Mouse (Mus musculus) left cerebral cortex, adult 2 months (tissue): ENCODE data around the gene Chd5. TPM values are rescaled to one million over a fixed set of nuclear protein-coding genes. Genes with fewer than 3 reads are reported as not detected.
A peak's percentile ranks its signal among the peaks of the same experiment; 100 is the strongest.

ENCODE experiments used
- DNase-seq, 2 experiments: peaks; one replicate each; pipeline ENCODE4 v3.0.0; 2021 to 2022; ENCODE audit warnings: low spot score in 2 of 2, mixed read lengths in 1 of 2; ENCODE audit errors: extremely low spot score in 1 of 2
- H3K27ac ChIP-seq: fragments of 200-600 bp; 2 replicates; pipeline ENCODE4 v1.8.1; 2022
- H3K4me3 ChIP-seq: fragments of 200-600 bp; 2 replicates; pipeline ENCODE4 v1.8.1; 2022
- CTCF ChIP-seq: fragments of 200-600 bp; IDR thresholded peaks from 2 replicates; pipeline ENCODE4 v1.8.1; 2022; ENCODE audit warnings: antibody characterized with exemption, mild to moderate bottlenecking, moderate library complexity
- intact Hi-C: fragments of 180-260 bp; cut with DNase I; formaldehyde crosslinking; loops from one replicate; pipeline ENCODE4 v1.15.1; 2025
- total RNA-seq, 2 experiments: library from RNA; stranded (reverse); gene quantifications; 2 replicates each; pipeline ENCODE4 v1.2.3; 2021

The Chd5 gene
- total RNA-seq, 2 experiments from 2014 or later, result 176 to 194 TPM

DNA sequence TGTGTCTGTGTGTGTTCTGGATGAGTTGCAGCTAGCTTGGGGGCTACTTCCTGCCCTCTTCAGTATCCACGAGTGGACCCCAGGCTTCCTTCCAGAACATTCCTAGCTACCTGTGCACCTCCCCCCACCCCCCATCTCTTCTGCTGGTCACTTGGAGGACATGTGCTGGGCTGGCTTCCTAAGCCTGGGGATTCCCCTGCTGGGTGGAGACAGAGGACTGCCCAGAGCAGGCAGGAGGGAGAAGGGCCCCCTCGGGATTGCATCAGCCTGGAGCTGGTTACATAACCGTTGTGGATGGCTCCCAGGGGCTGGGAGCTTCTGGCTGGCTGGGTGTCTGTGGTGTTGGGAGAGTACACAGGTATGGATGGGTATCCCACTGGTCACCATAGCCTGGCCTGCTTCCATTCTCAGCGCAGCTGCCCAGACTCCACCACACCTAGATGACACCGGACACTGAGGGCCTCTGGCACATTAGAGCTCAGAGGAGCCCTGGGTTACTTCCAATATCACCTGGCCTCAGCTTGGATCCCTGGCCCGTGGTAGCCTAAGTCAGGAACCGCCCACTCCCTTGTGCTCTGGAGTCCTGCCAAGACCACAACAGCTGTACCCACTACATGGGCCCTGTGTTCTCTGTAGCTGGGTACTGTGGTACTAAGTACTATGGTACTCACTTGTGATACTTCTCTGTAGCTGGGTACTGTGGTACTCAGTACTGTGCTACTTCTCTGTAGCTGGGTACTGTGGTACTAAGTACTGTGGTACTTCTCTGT, 6.9 kb downstream of the Chd5 start:
- H3K4me3 ChIP-seq, result no peak overlapping the region
- TF ChIP-seq CTCF, result no peak
- DNase-seq, result peak in 1 of 2 experiments; percentile 63
- peak overlapping the region; percentile 86 for H3K27ac ChIP-seq
- intact Hi-C loops, result no loop called here

DNA sequence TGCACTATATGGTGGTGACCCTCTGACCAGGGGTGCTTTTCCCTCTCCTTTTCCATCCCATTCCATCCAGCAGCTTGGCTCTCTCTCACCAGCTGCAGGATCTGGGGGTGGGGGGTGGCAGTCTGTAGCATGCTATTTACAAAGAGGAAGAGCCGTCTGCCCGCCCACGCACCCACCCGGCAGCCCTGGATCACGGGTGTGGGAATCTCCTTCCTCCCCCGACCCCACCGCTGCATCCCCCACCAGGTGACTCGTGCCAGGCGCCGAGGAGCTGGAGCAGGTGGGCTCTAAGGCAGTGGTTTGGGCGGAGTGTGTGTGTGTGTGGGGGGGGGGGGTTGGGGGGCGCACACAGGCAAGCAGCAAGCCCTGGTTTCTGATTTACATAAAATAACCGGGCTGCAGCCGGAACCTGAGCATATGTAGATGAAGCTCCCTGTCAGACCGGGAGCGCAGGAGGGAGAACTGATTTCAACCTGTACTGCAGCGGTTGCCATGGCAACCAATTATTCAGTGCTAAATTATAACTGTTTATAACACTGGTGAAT, 11.5 kb downstream of the Chd5 start:
- no peak overlapping the region for H3K4me3 ChIP-seq
- TF ChIP-seq CTCF, result no peak
- peak overlapping the region; percentile 91 for H3K27ac ChIP-seq
- intact Hi-C loops, result loop anchor here (5.0 kb wide), 1 partner anchor 42 kb away; no protein-coding TSS in a partner anchor
- peak; percentile 62 to 75 for DNase-seq

- H3K27ac ChIP-seq, result peak overlapping the region; percentile 91
- DNase-seq, result no peak
- intact Hi-C loops, result loop anchor here (5.0 kb wide), 1 partner anchor 41 kb away; no protein-coding TSS in a partner anchor
- H3K4me3 ChIP-seq, result no peak overlapping the region
- no peak for TF ChIP-seq CTCF
These were observed 12.4 kb downstream of the Chd5 start for GRCm38 (mm10) chr4:152350722-152351421.

DNA sequence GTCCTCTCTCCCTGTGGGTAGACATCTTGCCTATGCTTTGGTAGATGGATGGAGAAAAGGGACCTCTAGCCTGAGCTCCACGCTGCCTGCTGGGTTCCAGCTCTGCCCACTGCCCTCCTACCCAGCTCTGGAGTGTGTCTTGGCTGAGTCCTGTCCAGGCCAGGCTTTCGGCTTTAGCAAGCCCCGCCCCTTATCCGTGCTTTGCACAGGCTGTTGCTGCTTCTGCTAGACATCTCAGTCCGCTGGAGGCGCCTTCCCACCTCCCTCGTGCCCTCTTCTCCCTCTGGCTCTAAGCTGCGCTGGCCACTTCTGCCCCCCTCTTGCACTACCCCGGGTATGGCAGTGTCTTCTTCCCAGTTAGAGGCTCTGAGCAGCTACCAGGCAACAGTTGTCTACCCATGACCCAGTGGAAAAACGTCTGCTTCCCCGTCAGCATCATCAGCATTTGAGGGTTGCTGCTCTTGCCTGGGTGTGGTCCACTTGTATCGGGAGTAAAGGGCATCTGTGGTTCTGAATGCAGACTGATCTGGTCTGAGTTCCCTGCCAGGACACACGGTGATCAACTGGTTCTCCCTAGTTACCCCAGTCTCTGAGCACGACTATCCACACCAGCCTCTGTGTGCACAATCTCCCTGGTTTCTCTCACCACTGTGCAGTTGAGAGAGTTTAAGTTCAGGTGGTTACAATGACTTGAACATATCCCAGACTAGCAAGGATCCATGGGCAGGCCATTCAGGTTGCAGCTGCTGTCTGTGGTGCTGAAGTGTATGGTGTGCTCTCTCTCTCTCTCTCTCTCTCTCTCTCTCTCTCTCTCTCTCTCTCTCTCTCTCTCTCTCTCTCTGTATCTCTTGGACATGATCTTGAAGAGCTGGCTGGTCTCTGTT, 13.2 kb downstream of the Chd5 start:
- no peak; the same call in 1 of the 2 replicates for TF ChIP-seq CTCF
- intact Hi-C loops, result loop anchor here (5.0 kb wide), 1 partner anchor 41 kb away; no protein-coding TSS in a partner anchor
- peak overlapping the region; percentile 91 for H3K27ac ChIP-seq
- H3K4me3 ChIP-seq, result no peak overlapping the region
- DNase-seq, result peak in 1 of 2 experiments; percentile 23

- Histone ChIP-seq H3K4me3 (no peak overlapping the region), H3K27ac (no peak overlapping the region)
- no peak for TF ChIP-seq CTCF
- intact Hi-C loops, result loop anchor here (5.0 kb wide), 1 partner anchor 38 kb away; no protein-coding TSS in a partner anchor
- DNase-seq, result no peak
These were observed 15.6 kb downstream of the Chd5 start for GRCm38 (mm10) chr4:152353886-152354637.

- no peak for TF ChIP-seq CTCF
- H3K27ac ChIP-seq, result no peak overlapping the region
- DNase-seq, result no peak
- no peak overlapping the region for H3K4me3 ChIP-seq
- intact Hi-C loops, result no loop called here
These were observed 17.2 kb downstream of the Chd5 start for GRCm38 (mm10) chr4:152355672-152356071.

DNA sequence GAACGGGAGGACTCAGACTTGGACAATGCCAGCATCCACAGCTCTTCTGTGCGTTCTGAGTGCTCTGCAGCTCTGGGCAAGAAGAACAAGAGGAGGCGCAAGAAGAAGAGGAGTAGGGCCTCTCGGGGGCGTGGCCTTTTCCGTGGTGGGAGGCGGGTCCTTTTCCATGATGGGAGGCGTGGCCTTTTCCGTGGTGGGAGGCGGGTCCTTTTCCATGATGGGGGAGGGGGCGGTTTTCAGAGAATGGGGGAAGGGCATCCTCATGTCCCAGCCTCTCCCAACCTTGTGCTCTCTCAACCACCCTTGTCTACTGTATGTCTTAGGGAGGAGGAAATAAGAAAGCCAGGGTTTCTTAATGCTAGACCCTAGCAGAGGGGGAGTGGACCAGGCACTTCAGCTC, 21.2 kb downstream of the Chd5 start:
- DNase-seq, result no peak
- TF ChIP-seq CTCF, result no peak
- H3K27ac ChIP-seq, result no peak overlapping the region
- intact Hi-C loops, result no loop called here
- H3K4me3 ChIP-seq, result no peak overlapping the region

DNA sequence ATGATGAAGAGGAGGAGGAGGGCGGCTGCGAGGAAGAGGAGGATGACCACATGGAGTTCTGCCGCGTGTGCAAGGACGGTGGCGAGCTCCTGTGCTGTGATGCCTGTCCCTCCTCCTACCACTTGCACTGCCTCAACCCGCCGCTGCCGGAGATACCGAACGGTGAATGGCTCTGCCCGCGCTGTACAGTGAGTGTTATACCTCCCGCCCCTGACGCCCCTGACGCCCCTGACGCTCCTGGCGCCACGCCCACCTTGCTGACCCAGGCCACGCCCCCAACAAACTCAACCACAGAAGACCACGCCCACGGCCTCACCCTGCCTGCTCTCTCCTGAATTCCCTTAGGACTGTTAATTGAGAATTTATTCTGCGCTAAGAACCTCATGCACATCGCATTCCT, 22.4 kb downstream of the Chd5 start:
- DNase-seq, result no peak
- H3K27ac ChIP-seq, result no peak overlapping the region
- no peak for TF ChIP-seq CTCF

DNA sequence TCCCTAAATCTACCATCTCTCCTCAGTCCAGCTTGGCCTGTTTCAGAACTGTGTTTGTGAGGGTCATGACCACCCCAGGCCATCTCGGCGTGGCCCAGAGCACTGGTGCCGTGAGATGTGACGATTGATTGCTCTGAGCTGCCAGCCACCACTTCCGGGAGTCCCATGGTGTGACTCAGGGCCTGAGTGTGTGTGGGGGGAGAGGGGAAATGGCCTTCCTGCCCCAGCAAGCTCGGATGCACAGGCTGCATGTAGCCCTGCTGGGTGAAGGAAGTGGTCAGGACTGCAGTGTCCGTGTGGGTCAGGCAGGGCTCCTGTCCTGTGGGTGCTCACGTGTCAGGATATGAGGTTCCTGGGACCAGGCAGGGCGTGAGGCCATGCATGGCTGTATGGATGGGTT, 23.7 kb downstream of the Chd5 start:
- Histone ChIP-seq H3K4me3 (no peak overlapping the region), H3K27ac (no peak overlapping the region)
- no peak for TF ChIP-seq CTCF
- intact Hi-C loops, result no loop called here
- no peak for DNase-seq

More for the DNA sequence above, 22.4 kb downstream of the Chd5 start:
- intact Hi-C loops, result no loop called here
- H3K4me3 ChIP-seq, result no peak overlapping the region

DNA sequence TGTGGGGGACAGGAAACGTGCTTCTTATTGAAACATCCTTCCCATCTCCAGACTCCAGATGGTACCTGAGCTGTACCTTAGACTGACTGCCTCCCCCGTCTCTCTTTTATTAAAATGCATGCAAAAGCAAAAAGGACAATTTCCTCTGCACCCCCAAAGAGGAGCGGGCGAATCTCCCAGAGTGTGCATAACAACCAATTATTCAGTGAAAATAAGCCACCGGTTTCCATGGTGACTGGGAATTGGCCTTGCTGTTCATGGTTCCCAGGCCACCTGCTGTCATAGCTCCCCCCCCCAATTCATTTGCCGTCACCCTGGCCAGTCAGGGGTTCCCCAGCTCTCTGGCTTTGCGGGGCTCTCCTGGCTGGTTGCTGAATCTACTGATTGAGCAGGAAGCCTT, 26.8 kb downstream of the Chd5 start:
- intact Hi-C loops, result no loop called here
- no peak for DNase-seq
- no peak overlapping the region for H3K4me3 ChIP-seq
- no peak overlapping the region for H3K27ac ChIP-seq
- TF ChIP-seq CTCF, result no peak
